Mouse (Mus musculus) megakaryocyte, adult 5-6 weeks (primary cell): ENCODE results near the gene Rtn3. TPM values are rescaled to one million over a fixed set of nuclear protein-coding genes. Genes with fewer than 3 reads are reported as not detected.
A peak's percentile ranks its signal among the peaks of the same experiment; 100 is the strongest.

Source experiments
- ATAC-seq: 2 replicates; pipeline ENCODE4 v1.8.0; 2016; ENCODE audit warnings: mild to moderate bottlenecking, inconsistent platforms; ENCODE audit not compliant: poor library complexity, severe bottlenecking
- total RNA-seq, 2 experiments: library from RNA; stranded (forward) in 1 of 2; stranded (reverse) in 1 of 2; fragments of 153-499, 151-499 nt in 1 of 2; fragments of 221-1000, 200-1000 nt in 1 of 2; gene quantifications; 2 replicates each; pipeline versions ENCODE4 v1.2.3 to v1.2.4; 2015 to 2017

Gene Rtn3
- total RNA-seq, 2 experiments from 2014 or later: 75.3 to 213 TPM

GRCm38 (mm10) chr19:7386042-7386441 is 97.0 kb downstream of the Rtn3 start:
- ATAC-seq: peak; percentile 56; the same call in 1 of the 2 replicates

GRCm38 (mm10) chr19:7382903-7383865 is 99.9 kb downstream of the Rtn3 start, which contains the start of gene Spindoc:
TSS of gene Spindoc (minus strand) at chr19:7382994.
- ATAC-seq: peak; percentile 96

GRCm38 (mm10) chr19:7382248-7382902 is 100.7 kb downstream of the Rtn3 start:
- peak; percentile 17 for ATAC-seq

- no peak for ATAC-seq
These were observed 101.2 kb downstream of the Rtn3 start for GRCm38 (mm10) chr19:7381906-7382247.

GRCm38 (mm10) chr19:7377639-7378038 is 105.4 kb downstream of the Rtn3 start:
- no peak for ATAC-seq

Other genes starting within 250 kb of the Rtn3 start
- 31.2 and 31.9 TPM in 2 replicates for gene Naa40, start 242.1 kb downstream of the Rtn3 start, total RNA-seq (2015)
- gene Naa40, start 242.1 kb downstream of the Rtn3 start, total RNA-seq (2017): 31.9 and 33.2 TPM in 2 replicates
- gene Rcor2, start 216.0 kb downstream of the Rtn3 start, total RNA-seq (2015): 0.45 TPM in 1 of 2 replicates, not detected in the other
- 0.08 and 1.9 TPM in 2 replicates for gene Rcor2, start 216.0 kb downstream of the Rtn3 start, total RNA-seq (2017)
- gene Mark2, start 141.4 kb downstream of the Rtn3 start, total RNA-seq (2015): 75.6 and 81.8 TPM in 2 replicates
- 25.9 and 27.6 TPM in 2 replicates for gene Mark2, start 141.4 kb downstream of the Rtn3 start, total RNA-seq (2017)
- gene Spindoc, start 100.3 kb downstream of the Rtn3 start, total RNA-seq (2015): 6.8 and 9.4 TPM in 2 replicates
- gene Spindoc, start 100.3 kb downstream of the Rtn3 start, total RNA-seq (2017): 5.8 and 9.0 TPM in 2 replicates
- 0.41 and 0.98 TPM in 2 replicates for gene 2700081O15Rik, start 65.7 kb downstream of the Rtn3 start, total RNA-seq (2015)
- 0.51 and 0.61 TPM in 2 replicates for gene 2700081O15Rik, start 65.7 kb downstream of the Rtn3 start, total RNA-seq (2017)
- gene Atl3, start 10.8 kb upstream of the Rtn3 start, total RNA-seq (2015): 31.3 and 34.7 TPM in 2 replicates
- 42.8 and 45.8 TPM in 2 replicates for gene Atl3, start 10.8 kb upstream of the Rtn3 start, total RNA-seq (2017)
- 4.7 and 4.9 TPM in 2 replicates for gene Pla2g16, start 74.2 kb upstream of the Rtn3 start, total RNA-seq (2015)
- 4.8 and 5.1 TPM in 2 replicates for gene Pla2g16, start 74.2 kb upstream of the Rtn3 start, total RNA-seq (2017)
- not detected in 2 replicates for gene Lgals12, start 123.9 kb upstream of the Rtn3 start, total RNA-seq (2015)
- gene Lgals12, start 123.9 kb upstream of the Rtn3 start, total RNA-seq (2017): not detected in 2 replicates
- gene Hrasls5, start 129.3 kb upstream of the Rtn3 start, total RNA-seq (2015): not detected in 2 replicates
- not detected in 2 replicates for gene Hrasls5, start 129.3 kb upstream of the Rtn3 start, total RNA-seq (2017)
- gene Slc22a19, start 228.0 kb upstream of the Rtn3 start, total RNA-seq (2015): not detected in 2 replicates
- gene Slc22a19, start 228.0 kb upstream of the Rtn3 start, total RNA-seq (2017): not detected in 2 replicates